Comparison of ENCODE assay signal across 16 mouse cellular contexts in the genomic region with DNA sequence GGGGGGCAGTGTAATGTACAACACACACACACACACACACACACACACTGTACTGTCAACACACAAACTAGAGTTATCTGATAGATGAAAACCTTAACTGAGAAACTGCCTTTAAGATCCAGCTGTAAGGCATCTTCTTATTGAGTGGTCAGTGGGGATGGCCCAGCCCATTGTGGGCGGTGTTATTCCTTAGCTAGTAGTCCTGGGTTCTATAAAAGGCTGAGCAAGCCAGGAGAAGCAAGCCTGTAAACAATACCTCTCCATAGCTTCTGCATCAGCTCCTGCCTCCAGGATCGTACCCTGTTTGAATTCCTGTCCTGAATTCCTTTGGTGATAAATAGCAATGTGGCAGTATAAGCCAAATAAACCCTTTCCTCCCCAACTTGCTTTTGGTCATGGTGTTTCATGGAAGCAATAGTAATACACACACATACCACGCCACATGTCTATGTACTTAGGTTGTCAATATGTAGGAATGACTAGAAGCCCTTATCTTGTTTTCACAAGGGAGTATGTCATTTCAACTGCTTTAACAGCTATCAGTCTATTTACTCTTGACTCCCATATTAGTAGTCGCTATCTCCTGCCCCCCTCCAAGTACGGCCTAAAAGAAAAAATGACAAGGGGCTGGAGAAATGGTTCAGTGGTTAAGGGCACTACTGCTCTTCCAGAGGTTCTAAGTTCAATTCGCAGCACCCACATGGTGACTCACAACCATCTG. TPM values are rescaled to one million over a fixed set of nuclear protein-coding genes. Genes with fewer than 3 reads are reported as not detected.
A peak's percentile ranks its signal among the peaks of the same experiment; 100 is the strongest.
DNase-seq lines count a peak whose midpoint lies in the region; ATAC-seq and TF ChIP-seq lines count a peak whose summit lies in the region.
"Had no signal": no experiment of that assay in that cellular context is flagged by ENCODE, and none has a peak within 500 bp of the region (broad histone marks: within the 10 kb centered on the region; RNA-seq: fewer than 3 reads in every experiment).

No protein-coding gene starts in this region.

- H3K4me3 ChIP-seq in heart, embryonic 10.5 days, result 0 out of 2 replicates have a peak overlapping the region, but pooled peaks have one; percentile 93
- no peak overlapping the region for H3K4me3 ChIP-seq in heart, adult 2 months
- H3K4me3 ChIP-seq in liver, embryonic 13.5 days (replicated peaks), result no peak overlapping the region
- no peak overlapping the region for H3K4me3 ChIP-seq in liver, postnatal 0 days (ENCODE audit: low read depth, low read length)
- peak overlapping the region; percentile 94 for H3K4me3 ChIP-seq in embryonic facial prominence, embryonic 10.5 days
- no peak overlapping the region for H3K4me3 ChIP-seq in hindbrain, embryonic 15.5 days

- no peak for ATAC-seq in liver, embryonic 13.5 days (ENCODE audit: low read depth)
- no peak for ATAC-seq in liver, postnatal 0 days
- no peak for ATAC-seq in hindbrain, embryonic 15.5 days (ENCODE audit: low FRiP score, low read depth)
- ATAC-seq in monocyte, adult 5-6 weeks (replicated peaks; ENCODE audit: insufficient number of reproducible peaks, low FRiP score, low TSS enrichment, poor library complexity, severe bottlenecking), result no peak
- ATAC-seq: activated CD4-positive, CD25-positive, alpha-beta regulatory T cell, adult 4 months had no signal

- no peaks in the 10 kb centered on the region for H3K79me2 ChIP-seq in heart, adult 2 months (replicated peaks; ENCODE audit: control insufficient read depth, insufficient read depth, low read length)

- TF ChIP-seq POLR2A in heart, adult 2 months (IDR thresholded peaks at IDR 0.05; ENCODE audit: insufficient read depth, low read depth, low read length), result no peak

- H3K9ac ChIP-seq in heart, adult 2 months (ENCODE audit: low read depth, low read length), result no peak overlapping the region
- no peak overlapping the region for H3K9ac ChIP-seq in liver, embryonic 13.5 days
- no peak overlapping the region for H3K9ac ChIP-seq in liver, postnatal 0 days (replicated peaks)
- no peak overlapping the region for H3K9ac ChIP-seq in hindbrain, embryonic 15.5 days

- peaks cover 28% of the 10 kb centered on the region for H3K36me3 ChIP-seq in heart, embryonic 10.5 days
- H3K36me3 ChIP-seq in heart, adult 2 months (ENCODE audit: control insufficient read depth, insufficient read depth, low read length), result no peaks in the 10 kb centered on the region
- H3K36me3 ChIP-seq in liver, embryonic 13.5 days, result peaks cover 24% of the 10 kb centered on the region
- peaks cover 13% of the 10 kb centered on the region; the same call in 1 of the 2 replicates for H3K36me3 ChIP-seq in liver, postnatal 0 days (replicated peaks; ENCODE audit: insufficient read depth, low read length)
- peaks cover 28% of the 10 kb centered on the region for H3K36me3 ChIP-seq in embryonic facial prominence, embryonic 10.5 days (replicated peaks)
- H3K36me3 ChIP-seq in hindbrain, embryonic 15.5 days, result peaks cover 13% of the 10 kb centered on the region

- H3K4me1 ChIP-seq in heart, embryonic 10.5 days, result peaks cover 18% of the 10 kb centered on the region
- peaks cover 2% of the 10 kb centered on the region for H3K4me1 ChIP-seq in heart, adult 2 months (ENCODE audit: control insufficient read depth, insufficient read depth, low read length)
- H3K4me1 ChIP-seq in liver, embryonic 13.5 days (replicated peaks), result peaks cover 18% of the 10 kb centered on the region
- peaks cover 10% of the 10 kb centered on the region for H3K4me1 ChIP-seq in liver, postnatal 0 days (ENCODE audit: insufficient read depth)
- H3K4me1 ChIP-seq in embryonic facial prominence, embryonic 10.5 days, result peaks cover 20% of the 10 kb centered on the region
- H3K4me1 ChIP-seq in hindbrain, embryonic 15.5 days (replicated peaks), result peaks cover 18% of the 10 kb centered on the region

- TF ChIP-seq EP300 in heart, adult 2 months (IDR thresholded peaks at IDR 0.05; ENCODE audit: insufficient read depth, low read depth, low read length), result no peak
- no peak for TF ChIP-seq EP300 in liver, postnatal 0 days (IDR thresholded peaks at IDR 0.05; ENCODE audit: low read depth)

- no peak for TF ChIP-seq CTCF in heart, adult 2 months (IDR thresholded peaks at IDR 0.05)
- no peak for TF ChIP-seq CTCF in liver, postnatal 0 days (IDR thresholded peaks at IDR 0.05; ENCODE audit: low read depth)

- H3K4me2 ChIP-seq in liver, embryonic 13.5 days, result peak overlapping the region; percentile 89
- H3K4me2 ChIP-seq in liver, postnatal 0 days (ENCODE audit: low read depth, low read length), result no peak overlapping the region
- peak overlapping the region; percentile 88; the same call in 1 of the 2 replicates for H3K4me2 ChIP-seq in hindbrain, embryonic 15.5 days

- H3K9me3 ChIP-seq in heart, embryonic 10.5 days, result no peaks in the 10 kb centered on the region
- no peaks in the 10 kb centered on the region for H3K9me3 ChIP-seq in liver, embryonic 13.5 days (replicated peaks)
- no peaks in the 10 kb centered on the region for H3K9me3 ChIP-seq in liver, postnatal 0 days (ENCODE audit: low read length)
- no peaks in the 10 kb centered on the region for H3K9me3 ChIP-seq in embryonic facial prominence, embryonic 10.5 days
- no peaks in the 10 kb centered on the region for H3K9me3 ChIP-seq in hindbrain, embryonic 15.5 days

- 70% methylated on average over 6 of the region's 6 CpGs for WGBS in heart, embryonic 10.5 days
- 61% methylated on average over 6 of the region's 6 CpGs for WGBS in heart, adult 2 months
- 56% methylated on average over 6 of the region's 6 CpGs for WGBS in liver, embryonic 13.5 days (ENCODE audit: insufficient replicate concordance)
- WGBS in liver, postnatal 0 days (ENCODE audit: insufficient replicate concordance), result 64% methylated on average over 6 of the region's 6 CpGs
- WGBS in embryonic facial prominence, embryonic 10.5 days, result 83% methylated on average over 6 of the region's 6 CpGs
- WGBS in hindbrain, embryonic 15.5 days, result 86% methylated on average over 6 of the region's 6 CpGs

- no peaks in the 10 kb centered on the region for H3K27me3 ChIP-seq in heart, embryonic 10.5 days (ENCODE audit: insufficient read depth, poor library complexity, severe bottlenecking)
- no peaks in the 10 kb centered on the region for H3K27me3 ChIP-seq in heart, adult 2 months (ENCODE audit: control insufficient read depth, insufficient read depth, low read length)
- no peaks in the 10 kb centered on the region for H3K27me3 ChIP-seq in liver, embryonic 13.5 days
- H3K27me3 ChIP-seq in liver, postnatal 0 days (ENCODE audit: insufficient read depth, low read length), result no peaks in the 10 kb centered on the region
- no peaks in the 10 kb centered on the region for H3K27me3 ChIP-seq in embryonic facial prominence, embryonic 10.5 days (replicated peaks; ENCODE audit: low read depth, poor library complexity, severe bottlenecking)
- no peaks in the 10 kb centered on the region for H3K27me3 ChIP-seq in hindbrain, embryonic 15.5 days

- no peak for DNase-seq in heart, embryonic 10.5 days (ENCODE audit: low spot score)
- DNase-seq in heart, adult 2 months, result no peak
- DNase-seq in liver, embryonic 13.5 days, result no peak
- DNase-seq in liver, postnatal 0 days, result no peak
- DNase-seq in embryonic facial prominence, embryonic 10.5 days (ENCODE audit: low spot score), result no peak
- no peak for DNase-seq in gastrocnemius, postnatal 25 days
- DNase-seq: kidney, adult 11 months had no signal

- 0 out of 2 replicates have a peak overlapping the region, but pooled peaks have one; percentile 94 for H3K27ac ChIP-seq in heart, embryonic 10.5 days
- no peak overlapping the region for H3K27ac ChIP-seq in heart, adult 2 months
- no peak overlapping the region for H3K27ac ChIP-seq in liver, embryonic 13.5 days
- H3K27ac ChIP-seq in liver, postnatal 0 days (ENCODE audit: low read depth), result no peak overlapping the region
- no peak overlapping the region for H3K27ac ChIP-seq in embryonic facial prominence, embryonic 10.5 days (replicated peaks)
- no peak overlapping the region for H3K27ac ChIP-seq in hindbrain, embryonic 15.5 days (replicated peaks)

- intact Hi-C loops in heart, adult 2 months (cut with DNase I), result no loop called here

RNA-seq across cellular contexts. Expression of gene Dmap1, which starts 1.1 kb away (rescaled TPM):
- 54.6 and 63.6 TPM in 2 replicates for polyA plus RNA-seq in heart, embryonic 10.5 days (2016; fragmentation: Nextera tagmentation; extraction: Ambion mirVana)
- total RNA-seq in heart, adult 2 months (2021), result 10 to 100 TPM; 17.9 to 19.4 TPM
- polyA plus RNA-seq in heart, adult 2 months (2012; rRNA removed), result 14.1 and 18.5 TPM in 2 replicates
- 24.0 and 24.4 TPM in 2 replicates for polyA plus RNA-seq in liver, embryonic 13.5 days (2015; fragmentation: Nextera tagmentation; extraction: Ambion mirVana)
- 14.6 TPM in 2 replicates for polyA plus RNA-seq in liver, postnatal 0 days (2015; fragmentation: Nextera tagmentation; extraction: Ambion mirVana)
- 78.4 and 80.0 TPM in 2 replicates for polyA plus RNA-seq in embryonic facial prominence, embryonic 10.5 days (2016; fragmentation: Nextera tagmentation; extraction: Ambion mirVana)
- 76.5 and 76.8 TPM in 2 replicates for polyA plus RNA-seq in hindbrain, embryonic 15.5 days (2015; fragmentation: Nextera tagmentation; extraction: Ambion mirVana)
- total RNA-seq in monocyte, adult 5-6 weeks (2017), result 18.1 to 30.9 TPM (median 23.9 TPM) in 3 replicates
- total RNA-seq in gastrocnemius, postnatal 25 days (2021), result 10 to 100 TPM; 14.5 to 15.1 TPM

RNA-seq across cellular contexts. Expression of gene Gm12845, which starts 41.0 kb away (rescaled TPM):
- polyA plus RNA-seq in heart, embryonic 10.5 days (2016; fragmentation: Nextera tagmentation; extraction: Ambion mirVana), result not detected in 2 replicates
- not detected for total RNA-seq in heart, adult 2 months (2021)
- not detected in 2 replicates for polyA plus RNA-seq in heart, adult 2 months (2012; rRNA removed)
- polyA plus RNA-seq in liver, embryonic 13.5 days (2015; fragmentation: Nextera tagmentation; extraction: Ambion mirVana), result not detected in 2 replicates
- not detected in 2 replicates for polyA plus RNA-seq in liver, postnatal 0 days (2015; fragmentation: Nextera tagmentation; extraction: Ambion mirVana)
- not detected in 2 replicates for polyA plus RNA-seq in embryonic facial prominence, embryonic 10.5 days (2016; fragmentation: Nextera tagmentation; extraction: Ambion mirVana)
- not detected in 2 replicates for polyA plus RNA-seq in hindbrain, embryonic 15.5 days (2015; fragmentation: Nextera tagmentation; extraction: Ambion mirVana)
- not detected in 3 replicates for total RNA-seq in monocyte, adult 5-6 weeks (2017)
- total RNA-seq in gastrocnemius, postnatal 25 days (2021), result not detected
- total RNA-seq: adrenal gland, postnatal 4 days; left cerebral cortex, adult 8-10 months; megakaryocyte, adult 5-6 weeks had no signal
- polyA plus RNA-seq: activated CD4-positive, CD25-positive, alpha-beta regulatory T cell, adult 4 months; frontal cortex, adult 2 months; liver, embryonic 16.5 days; neural tube, embryonic 11.5 days had no signal

Comparison
In these comparisons a context has a peak if more than half of its experiments do, and no peak if none do; other contexts are left out.
1. H3K4me3 ChIP-seq: peak in heart, embryonic 10.5 days (single experiment) and embryonic facial prominence, embryonic 10.5 days (single experiment); none in heart, adult 2 months (single experiment), liver, embryonic 13.5 days (single experiment), liver, postnatal 0 days (single experiment) and hindbrain, embryonic 15.5 days (single experiment).